Mouse (Mus musculus): Measurements from ENCODE around the gene Cers3.

The Cers3 gene

DNA sequence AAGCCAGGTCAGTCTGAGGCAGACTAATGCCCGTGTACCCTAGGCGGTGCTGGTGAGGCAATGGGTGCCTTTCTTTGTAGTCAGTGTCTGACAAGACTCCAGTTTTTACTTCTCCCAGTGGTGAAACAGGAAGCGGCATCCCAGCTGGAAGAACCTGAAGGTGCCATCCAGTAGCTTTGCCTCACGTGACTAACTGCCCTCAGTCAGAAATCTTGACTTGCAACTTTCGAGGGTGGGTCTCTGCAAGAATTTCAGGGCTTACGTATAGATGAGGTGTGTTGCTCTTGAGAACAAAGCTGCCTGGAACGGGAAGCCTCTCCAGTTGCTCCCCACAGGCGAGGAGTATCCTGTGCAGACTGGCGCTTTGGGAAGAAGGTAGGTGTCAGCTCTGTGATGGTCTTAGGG is at the start of gene Cers3:
Cers3 (plus strand) TSS at position 128 of the 405 bp plus-strand sequence.
- DNase-seq (ENCODE audit: low spot score) = no peak

- no peak for DNase-seq (ENCODE audit: low spot score)
These were observed 48.8 kb upstream of the Cers3 start for GRCm38 (mm10) chr7:66694467-66694866.

DNA sequence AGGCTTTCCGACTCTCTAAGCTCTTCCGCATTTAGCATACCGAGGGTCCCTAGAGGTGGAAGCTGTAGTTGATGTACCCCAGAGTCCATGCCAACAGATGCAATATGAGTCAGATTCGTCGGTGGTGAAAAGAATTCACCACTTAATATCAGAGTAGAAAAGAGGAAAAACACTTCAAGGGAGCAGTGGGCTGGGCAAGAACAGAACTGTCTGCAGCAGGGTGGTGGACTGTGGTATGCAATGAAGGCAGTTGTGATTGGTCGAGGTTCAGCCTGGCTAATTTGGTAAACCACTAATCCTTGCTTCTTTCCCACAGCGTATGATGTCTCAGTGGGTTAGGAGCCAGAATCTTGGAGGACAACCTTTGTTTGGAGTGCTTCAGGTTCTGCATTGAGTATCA is 40.6 kb upstream of the Cers3 start:
- no peak for DNase-seq (ENCODE audit: low spot score)

DNA sequence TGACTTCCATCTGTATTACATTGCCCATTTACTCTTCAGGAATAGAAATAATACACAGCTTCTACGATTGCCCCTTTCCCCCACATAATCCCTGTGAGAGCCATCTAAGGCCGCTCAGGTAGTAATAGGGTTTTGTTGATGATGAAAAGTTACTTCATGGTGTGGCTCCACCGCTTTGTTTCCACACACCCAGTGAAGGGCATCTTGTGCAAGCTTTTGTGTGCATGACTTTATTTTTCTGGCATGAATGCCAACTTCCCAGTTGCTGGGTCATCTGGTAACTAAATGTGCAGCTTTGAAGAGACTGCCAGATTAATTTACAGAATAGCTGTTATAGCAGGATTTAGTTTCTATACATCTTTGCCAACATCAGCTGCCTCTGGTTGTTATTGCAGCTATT is 38.7 kb upstream of the Cers3 start:
- no peak for DNase-seq (ENCODE audit: low spot score)

DNA sequence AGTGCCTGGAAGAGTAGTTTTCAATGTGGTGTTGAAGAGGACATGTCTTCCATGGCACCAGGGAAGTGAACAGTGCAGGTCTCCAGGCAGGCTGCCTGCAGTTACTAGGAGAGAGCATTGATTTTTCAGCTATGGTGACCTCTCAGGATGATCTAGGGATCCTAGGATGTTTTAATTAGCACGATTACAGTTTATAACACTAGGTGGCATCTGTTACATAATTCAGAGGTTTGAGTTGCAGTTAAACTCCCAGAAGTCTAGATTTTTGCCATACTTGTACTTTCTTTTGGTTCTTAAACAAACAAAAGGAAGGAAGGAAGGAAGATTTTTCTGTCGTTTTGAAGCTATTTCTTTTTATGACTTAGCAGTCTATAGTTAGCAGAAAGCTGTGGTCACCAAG is 32.1 kb upstream of the Cers3 start:
- DNase-seq (ENCODE audit: low spot score) = no peak

DNA sequence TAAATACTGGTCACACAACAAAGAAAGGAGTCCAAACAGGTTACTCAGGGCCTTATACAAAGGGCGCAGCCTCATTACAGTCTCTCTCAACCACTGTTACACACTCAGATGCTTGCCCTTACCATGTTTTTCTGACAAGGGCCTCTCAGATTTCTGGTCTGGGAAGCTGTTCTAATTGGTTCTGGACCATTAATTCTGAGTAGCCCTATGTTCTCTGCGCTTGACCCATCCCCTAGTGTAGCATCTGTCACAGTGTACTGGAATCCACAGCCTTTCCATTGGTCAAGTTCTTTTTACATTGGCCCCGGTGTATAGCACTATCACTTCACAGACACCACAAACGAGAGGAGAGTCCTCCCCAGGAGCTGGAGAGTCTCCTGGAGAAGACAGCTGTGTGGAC is 18.8 kb upstream of the Cers3 start:
- DNase-seq (ENCODE audit: low spot score) = no peak

- DNase-seq (ENCODE audit: low spot score) = no peak
These were observed 18.4 kb upstream of the Cers3 start for GRCm38 (mm10) chr7:66724954-66725353.

- no peak for DNase-seq (ENCODE audit: low spot score)
These were observed 15.2 kb upstream of the Cers3 start for GRCm38 (mm10) chr7:66728072-66728471.

- no peak for DNase-seq (ENCODE audit: low spot score)
These were observed 14.1 kb upstream of the Cers3 start for GRCm38 (mm10) chr7:66729232-66729631.

- DNase-seq (ENCODE audit: low spot score) = no peak
These were observed 9.9 kb upstream of the Cers3 start for GRCm38 (mm10) chr7:66733431-66733830.

DNA sequence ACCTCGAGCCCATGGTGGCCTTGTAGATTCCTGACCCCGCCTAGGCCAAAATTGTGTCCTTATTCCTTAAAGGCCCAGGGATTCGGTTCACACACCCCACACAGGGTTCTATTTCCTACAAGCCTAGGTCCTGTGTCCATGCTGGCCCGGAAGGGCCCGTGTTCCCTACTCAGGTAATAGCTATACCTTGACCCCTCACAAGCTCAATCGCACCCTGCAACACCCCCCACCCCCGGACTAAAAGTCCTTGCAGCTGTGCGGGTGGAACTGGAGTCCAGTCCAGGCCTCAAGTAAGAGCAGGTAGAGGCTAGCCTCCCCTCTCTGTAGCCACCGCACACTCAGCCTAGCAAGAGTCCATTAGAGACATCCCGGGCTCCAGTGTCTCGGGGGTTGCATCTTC is 9.4 kb upstream of the Cers3 start:
- no peak for DNase-seq (ENCODE audit: low spot score)

DNA sequence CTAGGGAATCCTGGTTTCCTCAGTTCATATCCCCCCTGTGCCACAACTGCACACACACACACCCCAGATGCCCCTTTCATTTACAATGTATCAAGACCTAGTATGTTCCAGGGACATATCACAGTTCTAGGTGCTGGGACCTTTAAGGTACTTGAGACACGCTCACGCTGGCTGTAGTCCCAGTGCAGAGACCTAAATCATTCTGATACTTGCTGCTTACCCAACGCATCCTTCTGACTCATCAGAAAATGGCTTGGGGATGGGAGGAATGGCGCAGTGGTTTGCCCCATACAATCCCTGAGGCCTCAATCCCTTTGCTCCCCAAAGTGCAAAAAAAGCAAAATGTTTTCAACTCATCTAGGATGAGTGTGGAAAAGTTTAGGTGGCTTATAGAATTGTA is 8.8 kb upstream of the Cers3 start:
- DNase-seq (ENCODE audit: low spot score) = no peak

DNA sequence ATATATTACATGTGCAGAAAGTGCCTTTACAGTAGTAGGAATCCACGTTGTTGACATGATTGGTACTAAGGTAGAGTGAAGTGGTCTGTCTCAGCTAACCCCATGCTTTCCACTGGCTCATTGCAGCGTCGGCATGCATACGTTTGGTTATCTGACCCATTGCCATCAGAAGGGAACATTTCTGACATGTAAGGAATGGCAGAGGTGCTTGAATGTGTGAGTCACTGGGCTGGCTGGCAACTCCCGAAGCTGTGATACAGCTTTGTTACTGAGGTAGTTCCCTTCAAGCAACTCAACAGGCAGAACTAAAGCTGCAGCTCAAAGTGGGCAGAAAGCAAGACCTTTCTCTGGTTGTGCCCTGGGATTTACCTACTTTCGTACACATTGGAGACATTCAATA is 8.3 kb upstream of the Cers3 start:
- no peak for DNase-seq (ENCODE audit: low spot score)

DNA sequence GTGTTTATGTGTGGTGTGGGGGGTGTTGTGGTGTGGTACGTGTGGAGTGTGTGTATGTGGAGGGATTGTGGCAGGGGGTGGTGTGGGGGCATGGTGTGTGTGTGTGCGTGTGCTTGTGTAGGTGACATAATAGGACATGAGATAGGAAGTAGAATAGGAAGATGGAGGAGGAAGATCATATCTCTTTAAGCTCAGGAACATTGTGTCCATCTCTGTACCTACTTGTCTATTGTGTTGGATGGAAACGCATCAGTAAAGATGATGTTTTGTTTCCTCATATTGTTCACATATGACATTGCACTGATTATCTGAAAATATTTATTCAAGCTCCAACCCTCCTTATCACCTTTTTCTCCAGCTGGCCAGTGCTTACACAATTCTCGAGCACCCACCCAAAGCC is 5.9 kb upstream of the Cers3 start:
- no peak for DNase-seq (ENCODE audit: low spot score)

GRCm38 (mm10) chr7:66741008-66741407 is 2.3 kb upstream of the Cers3 start:
- no peak for DNase-seq (ENCODE audit: low spot score)

DNA sequence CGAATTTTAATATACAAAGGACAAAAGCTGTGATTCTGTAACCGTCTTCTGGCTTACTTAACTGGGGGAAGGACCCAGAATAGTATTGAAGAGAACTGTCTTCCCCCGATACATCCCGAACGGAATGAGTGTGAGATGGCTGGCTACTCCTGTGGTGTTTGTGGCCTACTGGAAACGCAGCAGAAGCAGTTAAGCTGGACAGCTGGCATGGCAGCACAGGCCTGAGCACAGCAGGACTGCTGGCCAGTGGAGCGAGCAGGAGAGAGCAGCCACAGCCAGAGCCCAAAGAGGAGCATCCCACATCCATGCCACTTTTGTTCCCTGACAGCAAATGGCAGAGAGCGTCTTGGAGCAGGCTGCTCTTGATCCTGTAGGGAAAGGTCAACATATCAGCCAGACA is 1.9 kb upstream of the Cers3 start:
- DNase-seq (ENCODE audit: low spot score) = no peak

- DNase-seq (ENCODE audit: low spot score) = no peak
These were observed 3.7 kb downstream of the Cers3 start for GRCm38 (mm10) chr7:66746972-66747371.

- DNase-seq (ENCODE audit: low spot score) = no peak
These were observed 6.7 kb downstream of the Cers3 start for GRCm38 (mm10) chr7:66749998-66750397.

- no peak for DNase-seq (ENCODE audit: low spot score)
These were observed 10.5 kb downstream of the Cers3 start for GRCm38 (mm10) chr7:66753816-66754215.

GRCm38 (mm10) chr7:66755611-66756010 is 12.3 kb downstream of the Cers3 start:
- DNase-seq (ENCODE audit: low spot score) = no peak

DNA sequence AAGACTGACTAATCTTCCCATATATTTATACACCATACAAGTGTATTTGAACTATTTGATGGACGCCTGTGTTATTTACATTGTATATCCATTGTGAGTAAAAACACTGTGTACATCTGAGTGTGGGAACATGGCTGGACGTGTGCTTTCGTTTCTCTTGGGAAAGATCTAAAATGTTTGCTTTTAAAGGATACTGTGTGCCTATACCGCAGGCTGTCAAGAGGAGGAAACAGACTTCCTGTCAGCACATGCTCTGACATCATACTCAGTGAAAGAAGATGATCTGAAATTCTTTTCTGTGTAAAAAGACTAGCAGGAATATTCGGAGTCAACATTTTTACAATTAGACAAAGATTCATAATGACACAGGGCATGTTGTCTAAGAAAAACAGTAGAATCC is 26.6 kb downstream of the Cers3 start:
- DNase-seq (ENCODE audit: low spot score) = no peak

DNA sequence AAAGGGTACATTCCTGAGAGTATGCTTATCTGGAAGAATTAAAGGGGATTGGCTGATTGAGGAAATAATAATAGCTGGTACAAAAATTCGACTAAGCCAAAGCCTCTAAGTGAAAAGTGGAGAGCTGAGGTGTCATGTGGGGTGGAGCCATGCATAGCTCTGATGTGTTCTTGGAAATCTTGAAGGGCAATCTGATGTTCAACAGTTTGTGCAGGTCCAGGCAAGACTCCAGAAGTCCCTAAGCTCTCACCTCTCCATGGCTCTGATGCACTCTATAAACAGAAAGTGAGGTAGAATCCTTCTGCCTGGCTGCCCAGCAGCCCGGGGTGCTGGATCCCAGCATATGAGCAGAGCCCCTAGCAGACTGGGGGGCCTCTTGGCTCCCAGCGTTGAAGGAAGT is 27.4 kb downstream of the Cers3 start:
- DNase-seq (ENCODE audit: low spot score) = no peak

GRCm38 (mm10) chr7:66771252-66771651 is 27.9 kb downstream of the Cers3 start:
- no peak for DNase-seq (ENCODE audit: low spot score)

DNA sequence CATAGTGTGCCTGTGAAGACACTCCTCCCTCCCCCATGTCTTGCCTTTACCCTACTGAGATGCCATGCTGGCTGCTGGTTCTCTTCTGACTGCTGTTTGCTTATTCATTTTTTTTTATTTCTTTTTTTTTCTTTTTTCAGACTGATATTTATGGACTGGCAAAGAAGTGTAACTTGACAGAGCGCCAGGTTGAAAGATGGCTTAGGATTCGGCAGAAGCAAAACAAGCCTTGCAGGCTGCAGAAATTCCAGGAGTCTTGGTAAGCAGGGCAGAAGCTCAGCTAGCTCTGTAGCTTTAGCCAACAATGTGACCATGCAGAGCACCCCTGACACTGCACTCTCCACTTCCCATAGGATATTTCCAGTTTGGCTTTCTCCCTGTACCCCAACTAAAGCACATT is 36.1 kb downstream of the Cers3 start:
- DNase-seq (ENCODE audit: low spot score) = peak; percentile 11

Data from layer of hippocampus, adult 9-10 months (tissue).